Mouse (Mus musculus): ENCODE measurements around the gene Crx. TPM values are rescaled to one million over a fixed set of nuclear protein-coding genes. Genes with fewer than 3 reads are reported as not detected.

Crx gene
- polyA plus RNA-seq, 1 experiment from 2014 or later: not detected

- no peak overlapping the region for H3K4me3 ChIP-seq (ENCODE audit: low read depth, low read length)
- 81% methylated on average over 5 of the region's 5 CpGs for WGBS
- no peak overlapping the region for H3K27ac ChIP-seq (replicated peaks)
- no peak overlapping the region for H3K4me2 ChIP-seq (replicated peaks; ENCODE audit: low read depth)
- TF ChIP-seq CTCF (IDR thresholded peaks at IDR 0.05; ENCODE audit: low read depth): no peak
- TF ChIP-seq EP300 (optimal IDR thresholded peaks at IDR 0.05): no peak
- DNase-seq (ENCODE audit: low spot score) (no peak), ATAC-seq (ENCODE audit: low FRiP score, low TSS enrichment) (no peak)
- no peaks in the 10 kb centered on the region for H3K4me1 ChIP-seq (replicated peaks; ENCODE audit: control insufficient read depth, insufficient read depth)
- H3K36me3 ChIP-seq (ENCODE audit: control insufficient read depth, insufficient read depth, low read length): no peaks in the 10 kb centered on the region
- no peaks in the 10 kb centered on the region for H3K27me3 ChIP-seq (ENCODE audit: control insufficient read depth, insufficient read depth, low read length)
- no peak overlapping the region for H3K9ac ChIP-seq (ENCODE audit: low read length)
- no peaks in the 10 kb centered on the region for H3K9me3 ChIP-seq (ENCODE audit: control insufficient read depth, low read length)
Measured at GRCm38 (mm10) chr7:15910521-15910920, 30.8 kb upstream of the Crx start.

DNA sequence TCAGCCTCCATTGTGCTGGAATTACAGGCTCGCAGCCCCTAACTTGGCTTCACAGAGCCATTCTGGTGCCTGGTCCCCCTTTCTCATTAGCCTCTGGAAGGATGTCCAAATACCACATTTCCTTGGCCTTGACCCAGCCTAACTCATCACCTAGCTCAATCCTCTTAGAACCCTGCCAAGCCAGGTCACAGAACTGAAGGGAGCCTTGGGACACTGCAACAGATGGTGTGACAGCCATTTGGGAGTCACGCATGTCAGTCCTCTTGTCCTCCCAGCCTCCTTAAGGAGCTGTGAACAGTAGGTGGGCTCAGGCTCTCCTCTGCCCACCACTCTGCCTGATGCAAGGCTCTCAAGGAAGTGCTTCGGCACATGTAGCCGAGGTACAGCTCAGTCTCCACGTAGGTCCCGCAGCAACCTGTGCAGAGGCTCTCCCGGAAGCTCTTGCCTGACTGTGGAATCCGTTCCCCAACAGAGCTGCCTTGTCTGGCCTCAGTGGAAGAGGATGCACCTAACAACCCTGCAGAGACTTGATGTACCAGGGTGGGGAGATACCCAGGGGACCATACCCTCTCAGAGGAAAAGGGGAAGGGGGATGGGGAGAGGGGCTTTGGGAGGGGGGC, 28.3 kb upstream of the Crx start:
- Histone ChIP-seq H3K9me3 (ENCODE audit: control insufficient read depth, low read length) (no peaks in the 10 kb centered on the region), H3K36me3 (ENCODE audit: control insufficient read depth, insufficient read depth, low read length) (no peaks in the 10 kb centered on the region), H3K4me3 (ENCODE audit: low read depth, low read length) (no peak overlapping the region), H3K27me3 (ENCODE audit: control insufficient read depth, insufficient read depth, low read length) (no peaks in the 10 kb centered on the region), H3K9ac (ENCODE audit: low read length) (no peak overlapping the region), H3K4me1 (replicated peaks; ENCODE audit: control insufficient read depth, insufficient read depth) (no peaks in the 10 kb centered on the region), H3K4me2 (replicated peaks; ENCODE audit: low read depth) (no peak overlapping the region), H3K27ac (replicated peaks) (no peak overlapping the region)
- no peak for DNase-seq (ENCODE audit: low spot score)
- no peak for ATAC-seq (ENCODE audit: low FRiP score, low TSS enrichment)
- TF ChIP-seq EP300 (optimal IDR thresholded peaks at IDR 0.05): no peak
- no peak for TF ChIP-seq CTCF (IDR thresholded peaks at IDR 0.05; ENCODE audit: low read depth)
- WGBS: 77% methylated on average over 8 of the region's 8 CpGs

DNA sequence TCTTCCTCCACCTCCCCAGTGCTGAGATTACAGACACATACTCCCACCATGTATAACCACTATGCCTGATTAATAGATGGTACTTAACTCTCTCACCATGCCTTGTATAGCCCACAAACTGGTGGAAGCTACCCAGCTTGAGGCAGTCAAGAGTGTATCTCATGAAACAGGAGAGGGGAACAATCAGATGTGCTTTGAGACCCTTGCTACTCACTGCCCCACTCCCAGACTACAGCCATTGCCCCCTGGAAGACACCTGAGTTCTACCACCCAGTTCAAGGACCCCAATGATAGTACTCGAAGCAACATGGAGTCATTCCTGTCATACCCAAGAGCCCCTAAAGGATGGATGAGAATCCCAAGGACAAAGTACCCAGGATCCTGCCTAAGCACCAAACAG, 26.8 kb upstream of the Crx start:
- no peak for TF ChIP-seq EP300 (optimal IDR thresholded peaks at IDR 0.05)
- TF ChIP-seq CTCF (IDR thresholded peaks at IDR 0.05; ENCODE audit: low read depth): no peak
- H3K4me1 ChIP-seq (replicated peaks; ENCODE audit: control insufficient read depth, insufficient read depth): no peaks in the 10 kb centered on the region
- H3K9me3 ChIP-seq (ENCODE audit: control insufficient read depth, low read length): no peaks in the 10 kb centered on the region
- H3K27ac ChIP-seq (replicated peaks): no peak overlapping the region
- H3K4me3 ChIP-seq (ENCODE audit: low read depth, low read length): no peak overlapping the region
- H3K27me3 ChIP-seq (ENCODE audit: control insufficient read depth, insufficient read depth, low read length): no peaks in the 10 kb centered on the region
- no peak for DNase-seq (ENCODE audit: low spot score)
- 67% methylated on average over 1 of the region's 1 CpGs for WGBS
- no peak overlapping the region for H3K9ac ChIP-seq (ENCODE audit: low read length)
- no peaks in the 10 kb centered on the region for H3K36me3 ChIP-seq (ENCODE audit: control insufficient read depth, insufficient read depth, low read length)
- H3K4me2 ChIP-seq (replicated peaks; ENCODE audit: low read depth): no peak overlapping the region
- no peak for ATAC-seq (ENCODE audit: low FRiP score, low TSS enrichment)

GRCm38 (mm10) chr7:15905861-15906260, 26.1 kb upstream of the Crx start:
- H3K27me3 ChIP-seq (ENCODE audit: control insufficient read depth, insufficient read depth, low read length): no peaks in the 10 kb centered on the region
- no peak overlapping the region for H3K27ac ChIP-seq (replicated peaks)
- ATAC-seq (ENCODE audit: low FRiP score, low TSS enrichment) (no peak), DNase-seq (ENCODE audit: low spot score) (no peak)
- no peaks in the 10 kb centered on the region for H3K36me3 ChIP-seq (ENCODE audit: control insufficient read depth, insufficient read depth, low read length)
- TF ChIP-seq EP300 (optimal IDR thresholded peaks at IDR 0.05): no peak
- TF ChIP-seq CTCF (IDR thresholded peaks at IDR 0.05; ENCODE audit: low read depth): no peak
- no peaks in the 10 kb centered on the region for H3K9me3 ChIP-seq (ENCODE audit: control insufficient read depth, low read length)
- no peak overlapping the region for H3K9ac ChIP-seq (ENCODE audit: low read length)
- H3K4me1 ChIP-seq (replicated peaks; ENCODE audit: control insufficient read depth, insufficient read depth): no peaks in the 10 kb centered on the region
- H3K4me2 ChIP-seq (replicated peaks; ENCODE audit: low read depth): no peak overlapping the region
- no peak overlapping the region for H3K4me3 ChIP-seq (ENCODE audit: low read depth, low read length)
- WGBS: 72% methylated on average over 7 of the region's 7 CpGs

DNA sequence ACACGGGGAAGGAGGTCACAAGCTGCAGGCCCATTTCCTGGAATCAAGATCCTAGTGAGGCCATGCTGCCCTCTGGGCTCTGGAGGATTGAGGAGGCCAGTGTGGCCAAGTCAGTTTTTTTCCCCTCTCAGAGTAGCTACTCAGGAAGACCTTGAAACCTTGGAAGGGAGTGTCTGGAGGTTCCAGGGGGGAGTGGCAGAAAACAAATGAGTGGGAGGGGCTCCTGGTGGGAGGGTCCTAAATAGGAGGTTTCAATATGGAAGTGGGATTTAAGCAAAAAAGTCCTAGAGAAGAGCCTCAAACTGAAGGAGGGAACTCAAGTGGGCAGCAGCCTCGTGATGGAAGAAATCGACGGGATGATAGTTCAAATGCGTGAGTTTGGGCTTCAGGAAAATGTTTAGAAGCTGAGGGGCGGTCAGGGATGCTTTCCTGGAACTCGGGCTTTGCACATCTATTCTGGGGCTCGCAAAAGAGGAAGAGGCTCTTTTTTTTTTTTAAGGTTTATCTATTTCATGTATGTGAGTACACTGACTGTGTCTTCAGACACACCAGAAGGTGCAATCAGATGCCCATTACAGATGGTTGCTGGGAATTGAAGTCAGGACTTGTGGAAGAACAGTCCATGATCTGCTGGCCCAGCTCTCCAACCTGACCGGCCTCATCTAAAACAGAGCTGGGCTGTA, 21.7 kb upstream of the Crx start:
- TF ChIP-seq CTCF (IDR thresholded peaks at IDR 0.05; ENCODE audit: low read depth) (no peak), EP300 (optimal IDR thresholded peaks at IDR 0.05) (no peak)
- 73% methylated on average over 9 of the region's 9 CpGs for WGBS
- ATAC-seq (ENCODE audit: low FRiP score, low TSS enrichment) (no peak), DNase-seq (ENCODE audit: low spot score) (no peak)
- H3K9ac ChIP-seq (ENCODE audit: low read length): no peak overlapping the region
- H3K36me3 ChIP-seq (ENCODE audit: control insufficient read depth, insufficient read depth, low read length): no peaks in the 10 kb centered on the region
- H3K27me3 ChIP-seq (ENCODE audit: control insufficient read depth, insufficient read depth, low read length): no peaks in the 10 kb centered on the region
- H3K27ac ChIP-seq (replicated peaks): no peak overlapping the region
- no peaks in the 10 kb centered on the region for H3K4me1 ChIP-seq (replicated peaks; ENCODE audit: control insufficient read depth, insufficient read depth)
- H3K4me3 ChIP-seq (ENCODE audit: low read depth, low read length): no peak overlapping the region
- no peak overlapping the region for H3K4me2 ChIP-seq (replicated peaks; ENCODE audit: low read depth)
- H3K9me3 ChIP-seq (ENCODE audit: control insufficient read depth, low read length): no peaks in the 10 kb centered on the region

DNA sequence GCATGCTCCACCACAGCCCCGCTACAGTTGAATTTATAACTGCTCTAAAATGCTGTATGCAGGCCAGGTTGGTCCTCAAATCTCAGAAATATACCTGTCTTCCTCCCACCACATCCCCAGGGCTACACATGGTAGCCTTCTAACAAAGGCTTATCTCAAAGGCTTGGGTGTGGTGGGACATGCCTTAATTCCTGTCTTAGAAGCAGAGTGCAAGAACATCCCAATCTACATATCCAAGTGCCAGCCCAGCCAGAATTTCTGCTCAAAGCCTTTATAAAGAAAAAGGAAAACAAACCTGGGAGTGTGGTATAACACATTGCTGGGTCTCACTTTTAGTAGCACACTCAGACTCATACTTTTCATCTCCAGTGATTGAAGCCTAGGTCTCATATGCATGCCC, 14.5 kb upstream of the Crx start:
- TF ChIP-seq CTCF (IDR thresholded peaks at IDR 0.05; ENCODE audit: low read depth): no peak
- no peaks in the 10 kb centered on the region for H3K27me3 ChIP-seq (ENCODE audit: control insufficient read depth, insufficient read depth, low read length)
- 63% methylated on average over 1 of the region's 1 CpGs for WGBS
- DNase-seq (ENCODE audit: low spot score) (no peak), ATAC-seq (ENCODE audit: low FRiP score, low TSS enrichment) (no peak)
- no peaks in the 10 kb centered on the region for H3K9me3 ChIP-seq (ENCODE audit: control insufficient read depth, low read length)
- no peak overlapping the region for H3K4me2 ChIP-seq (replicated peaks; ENCODE audit: low read depth)
- no peaks in the 10 kb centered on the region for H3K4me1 ChIP-seq (replicated peaks; ENCODE audit: control insufficient read depth, insufficient read depth)
- no peaks in the 10 kb centered on the region for H3K36me3 ChIP-seq (ENCODE audit: control insufficient read depth, insufficient read depth, low read length)
- H3K9ac ChIP-seq (ENCODE audit: low read length): no peak overlapping the region
- H3K27ac ChIP-seq (replicated peaks): no peak overlapping the region
- H3K4me3 ChIP-seq (ENCODE audit: low read depth, low read length): no peak overlapping the region
